Mouse (Mus musculus): ENCODE results near the gene Hvcn1. TPM values are rescaled to one million over a fixed set of nuclear protein-coding genes. Genes with fewer than 3 reads are reported as not detected.

The Hvcn1 gene
- polyA plus RNA-seq, 1 experiment from 2014 or later, result 4.7 TPM

DNA sequence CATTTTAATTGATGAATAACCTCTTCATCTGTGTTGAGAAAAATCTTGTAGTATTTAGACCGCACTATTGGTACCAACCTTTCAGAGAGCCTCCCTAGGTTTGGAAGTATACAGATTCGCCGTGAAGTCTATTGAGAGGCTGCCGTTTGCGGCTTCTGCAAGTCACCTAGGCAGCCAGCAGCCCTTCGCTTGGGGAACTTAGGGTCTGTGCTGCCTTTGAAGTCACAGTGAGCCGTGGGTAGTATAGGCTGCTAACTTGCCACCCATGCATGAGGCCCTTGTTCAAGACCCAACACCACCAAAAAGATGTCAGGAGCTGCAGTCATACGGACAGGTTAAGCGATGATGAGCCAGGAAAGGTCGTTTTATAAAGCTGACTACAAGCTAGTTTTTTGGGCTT is 79.6 kb downstream of the Hvcn1 start:
- peaks cover 12% of the 10 kb centered on the region for H3K4me1 ChIP-seq (replicated peaks; ENCODE audit: control insufficient read depth, insufficient read depth, low read length)
- no peaks in the 10 kb centered on the region for H3K27me3 ChIP-seq (replicated peaks; ENCODE audit: control insufficient read depth, insufficient read depth, low read length)
- no peak overlapping the region for H3K27ac ChIP-seq (ENCODE audit: low read depth)
- no peak overlapping the region for H3K9ac ChIP-seq (ENCODE audit: low read length)
- no peaks in the 10 kb centered on the region for H3K36me3 ChIP-seq (ENCODE audit: control insufficient read depth, insufficient read depth, low read length)
- ATAC-seq (replicated peaks; ENCODE audit: low FRiP score, low TSS enrichment, low read depth) (no peak), DNase-seq (ENCODE audit: low spot score) (no peak)
- H3K4me3 ChIP-seq (ENCODE audit: low read depth, low read length), result no peak overlapping the region
- peak overlapping the region; percentile 98; the same call in 1 of the 2 replicates for H3K4me2 ChIP-seq (ENCODE audit: low read length)
- WGBS, result 83% methylated on average over 10 of the region's 10 CpGs
- H3K9me3 ChIP-seq (ENCODE audit: control insufficient read depth, low read length), result no peaks in the 10 kb centered on the region

GRCm38 (mm10) chr5:122287026-122287425 is 80.4 kb downstream of the Hvcn1 start:
- no peak for DNase-seq (ENCODE audit: low spot score)
- Histone ChIP-seq H3K27ac (ENCODE audit: low read depth) (no peak overlapping the region), H3K9ac (ENCODE audit: low read length) (no peak overlapping the region), H3K9me3 (ENCODE audit: control insufficient read depth, low read length) (no peaks in the 10 kb centered on the region), H3K4me2 (ENCODE audit: low read length) (no peak overlapping the region), H3K4me1 (replicated peaks; ENCODE audit: control insufficient read depth, insufficient read depth, low read length) (peaks cover 16% of the 10 kb centered on the region), H3K36me3 (ENCODE audit: control insufficient read depth, insufficient read depth, low read length) (no peaks in the 10 kb centered on the region), H3K4me3 (ENCODE audit: low read depth, low read length) (no peak overlapping the region), H3K27me3 (replicated peaks; ENCODE audit: control insufficient read depth, insufficient read depth, low read length) (no peaks in the 10 kb centered on the region)
- ATAC-seq (replicated peaks; ENCODE audit: low FRiP score, low TSS enrichment, low read depth), result no peak
- 80% methylated on average over 4 of the region's 4 CpGs for WGBS

DNA sequence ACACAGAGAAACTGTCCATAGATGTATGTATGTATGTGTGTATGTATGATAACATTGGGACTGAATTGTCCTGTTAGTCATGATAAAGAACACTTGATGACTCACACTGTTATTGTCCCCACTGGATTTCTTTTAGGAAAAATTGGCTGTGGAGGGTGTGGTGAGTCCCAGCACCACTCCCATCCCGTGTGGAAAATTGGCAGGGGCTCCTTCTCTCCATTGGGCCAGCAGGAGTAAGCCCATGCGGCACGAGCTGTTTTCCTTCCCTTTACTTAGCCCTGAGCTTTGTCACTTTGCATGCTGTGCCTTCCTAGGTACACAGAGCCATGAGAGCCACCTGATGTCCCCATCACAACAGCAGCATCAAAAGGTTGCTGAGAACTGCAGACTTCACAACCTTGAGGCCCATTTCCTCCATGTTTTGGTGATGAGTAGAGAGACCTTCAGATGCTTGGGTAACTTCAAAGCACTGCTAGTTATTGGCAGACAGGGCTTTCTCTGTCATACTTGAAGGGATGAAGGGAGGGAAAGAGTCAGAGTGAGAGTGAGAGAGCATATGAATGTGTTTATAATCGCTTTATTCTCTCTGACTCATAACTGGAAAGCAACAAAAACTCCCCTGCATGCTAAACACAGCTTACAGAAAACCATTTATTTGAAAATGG is 81.7 kb downstream of the Hvcn1 start:
- Histone ChIP-seq H3K4me2 (ENCODE audit: low read length) (no peak overlapping the region), H3K9ac (ENCODE audit: low read length) (no peak overlapping the region), H3K4me1 (replicated peaks; ENCODE audit: control insufficient read depth, insufficient read depth, low read length) (peaks cover 16% of the 10 kb centered on the region), H3K27me3 (replicated peaks; ENCODE audit: control insufficient read depth, insufficient read depth, low read length) (no peaks in the 10 kb centered on the region), H3K4me3 (ENCODE audit: low read depth, low read length) (no peak overlapping the region), H3K27ac (ENCODE audit: low read depth) (no peak overlapping the region), H3K9me3 (ENCODE audit: control insufficient read depth, low read length) (no peaks in the 10 kb centered on the region), H3K36me3 (ENCODE audit: control insufficient read depth, insufficient read depth, low read length) (no peaks in the 10 kb centered on the region)
- 87% methylated on average over 4 of the region's 4 CpGs for WGBS
- DNase-seq (ENCODE audit: low spot score) (no peak), ATAC-seq (replicated peaks; ENCODE audit: low FRiP score, low TSS enrichment, low read depth) (no peak)

DNA sequence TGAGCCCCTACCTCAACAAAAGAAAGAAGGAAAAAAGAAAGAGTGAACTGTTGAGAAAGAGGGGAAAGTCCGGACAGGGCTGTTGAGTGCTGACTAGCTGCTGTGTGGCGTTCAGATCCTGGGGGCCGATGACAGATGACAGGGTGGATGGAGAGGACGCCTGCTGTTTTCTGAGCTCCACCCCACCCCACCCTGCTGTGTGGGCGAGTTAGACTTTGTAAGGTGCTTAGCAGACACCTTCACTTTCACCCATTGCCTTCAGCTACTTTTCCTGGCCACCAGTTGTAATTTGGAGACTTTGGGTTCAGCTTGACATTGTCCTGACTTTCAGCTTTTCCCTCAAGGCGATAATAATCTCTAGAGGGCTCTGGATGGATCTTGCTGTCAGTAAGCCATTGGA is 84.5 kb downstream of the Hvcn1 start:
- Histone ChIP-seq H3K4me2 (ENCODE audit: low read length) (no peak overlapping the region), H3K27me3 (replicated peaks; ENCODE audit: control insufficient read depth, insufficient read depth, low read length) (no peaks in the 10 kb centered on the region), H3K9me3 (ENCODE audit: control insufficient read depth, low read length) (no peaks in the 10 kb centered on the region), H3K4me1 (replicated peaks; ENCODE audit: control insufficient read depth, insufficient read depth, low read length) (peaks cover 7% of the 10 kb centered on the region), H3K4me3 (ENCODE audit: low read depth, low read length) (no peak overlapping the region), H3K36me3 (ENCODE audit: control insufficient read depth, insufficient read depth, low read length) (no peaks in the 10 kb centered on the region), H3K9ac (ENCODE audit: low read length) (no peak overlapping the region), H3K27ac (ENCODE audit: low read depth) (no peak overlapping the region)
- WGBS, result 56% methylated on average over 6 of the region's 6 CpGs
- ATAC-seq (replicated peaks; ENCODE audit: low FRiP score, low TSS enrichment, low read depth) (no peak), DNase-seq (ENCODE audit: low spot score) (no peak)

Other genes starting within 250 kb of the Hvcn1 start
- gene Cux2, start 156.7 kb upstream of the Hvcn1 start, polyA plus RNA-seq (2014; fragmentation: Nextera tagmentation; extraction: Ambion mirVana), result 13.2 and 14.6 TPM in 2 replicates
- not detected in 2 replicates for gene Myl2, start 105.9 kb upstream of the Hvcn1 start, polyA plus RNA-seq (2014; fragmentation: Nextera tagmentation; extraction: Ambion mirVana)
- 0.32 TPM in 1 of 2 replicates, not detected in the other for gene Ccdc63, start 66.0 kb upstream of the Hvcn1 start, polyA plus RNA-seq (2014; fragmentation: Nextera tagmentation; extraction: Ambion mirVana)
- gene Ppp1cc, start 48.5 kb upstream of the Hvcn1 start, polyA plus RNA-seq (2014; fragmentation: Nextera tagmentation; extraction: Ambion mirVana), result 259 and 270 TPM in 2 replicates
- gene Tctn1, start 57.7 kb downstream of the Hvcn1 start, polyA plus RNA-seq (2014; fragmentation: Nextera tagmentation; extraction: Ambion mirVana), result 4.2 and 4.4 TPM in 2 replicates
- 10.2 and 10.8 TPM in 2 replicates for gene Pptc7, start 77.6 kb downstream of the Hvcn1 start, polyA plus RNA-seq (2014; fragmentation: Nextera tagmentation; extraction: Ambion mirVana)
- gene Rad9b, start 147.4 kb downstream of the Hvcn1 start, polyA plus RNA-seq (2014; fragmentation: Nextera tagmentation; extraction: Ambion mirVana), result 10.7 and 11.3 TPM in 2 replicates
- gene Vps29, start 147.6 kb downstream of the Hvcn1 start, polyA plus RNA-seq (2014; fragmentation: Nextera tagmentation; extraction: Ambion mirVana), result 243 and 254 TPM in 2 replicates
- 66.5 and 67.9 TPM in 2 replicates for gene Gpn3, start 165.1 kb downstream of the Hvcn1 start, polyA plus RNA-seq (2014; fragmentation: Nextera tagmentation; extraction: Ambion mirVana)
- 61.2 and 68.4 TPM in 2 replicates for gene Fam216a, start 165.6 kb downstream of the Hvcn1 start, polyA plus RNA-seq (2014; fragmentation: Nextera tagmentation; extraction: Ambion mirVana)
- 39.3 and 44.0 TPM in 2 replicates for gene Arpc3, start 185.1 kb downstream of the Hvcn1 start, polyA plus RNA-seq (2014; fragmentation: Nextera tagmentation; extraction: Ambion mirVana)
- 24.1 and 28.1 TPM in 2 replicates for gene Anapc7, start 214.9 kb downstream of the Hvcn1 start, polyA plus RNA-seq (2014; fragmentation: Nextera tagmentation; extraction: Ambion mirVana)